Mouse (Mus musculus) spleen, postnatal 4 days (tissue): ENCODE data around the gene S100a1.

ENCODE experiments used
- DNase-seq, 2 experiments: peaks; one replicate each; pipeline ENCODE4 v3.0.0; 2022; ENCODE audit warnings: low spot score in 2 of 2

S100a1 gene

DNA sequence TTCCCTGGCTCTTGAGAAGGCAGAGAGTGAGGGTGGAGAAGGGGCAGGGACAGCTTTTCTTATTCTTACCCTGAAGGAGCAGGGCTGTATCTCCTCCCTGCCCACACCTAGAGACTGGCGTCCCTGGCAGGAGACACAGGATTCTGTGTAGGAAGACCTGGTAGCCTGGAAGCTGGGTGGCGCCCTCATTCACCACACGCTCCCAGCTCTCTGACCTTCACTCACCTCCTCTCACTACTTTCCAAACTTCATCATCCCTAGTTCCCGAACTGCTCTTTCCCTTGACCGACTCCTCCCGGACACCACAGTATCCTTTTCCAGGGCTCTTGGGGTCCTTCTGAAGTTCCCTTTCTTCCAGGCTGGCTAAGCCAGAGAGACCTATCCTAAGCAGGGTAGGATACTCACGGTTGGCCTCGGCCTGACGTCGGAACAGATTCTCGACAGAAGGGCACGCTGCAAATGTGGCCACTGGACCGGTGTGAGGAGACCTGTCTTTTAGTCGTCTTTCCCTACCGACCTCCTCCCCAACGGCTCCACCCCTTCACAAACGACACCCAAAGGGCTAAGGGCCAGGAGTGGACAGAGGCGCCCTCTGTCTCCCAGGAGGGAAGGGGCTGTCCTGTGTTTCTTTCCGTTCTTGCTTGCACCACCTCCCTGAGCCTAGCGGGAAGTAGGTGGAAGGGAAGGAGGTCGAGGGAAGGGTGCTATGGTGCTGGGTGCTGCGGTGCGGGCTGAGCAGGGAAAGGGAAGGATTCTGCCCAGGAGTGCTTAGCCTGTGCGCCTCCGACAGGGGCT lies at the start of gene S100a1, which contains the start of gene S100a13:
Gene S100a1, minus strand, starts transcription at position 597 of the 795 bp plus-strand sequence.
Gene S100a13, plus strand, starts transcription at position 640 of the 795 bp plus-strand sequence.
- DNase-seq = peak; percentile 48 to 76

DNA sequence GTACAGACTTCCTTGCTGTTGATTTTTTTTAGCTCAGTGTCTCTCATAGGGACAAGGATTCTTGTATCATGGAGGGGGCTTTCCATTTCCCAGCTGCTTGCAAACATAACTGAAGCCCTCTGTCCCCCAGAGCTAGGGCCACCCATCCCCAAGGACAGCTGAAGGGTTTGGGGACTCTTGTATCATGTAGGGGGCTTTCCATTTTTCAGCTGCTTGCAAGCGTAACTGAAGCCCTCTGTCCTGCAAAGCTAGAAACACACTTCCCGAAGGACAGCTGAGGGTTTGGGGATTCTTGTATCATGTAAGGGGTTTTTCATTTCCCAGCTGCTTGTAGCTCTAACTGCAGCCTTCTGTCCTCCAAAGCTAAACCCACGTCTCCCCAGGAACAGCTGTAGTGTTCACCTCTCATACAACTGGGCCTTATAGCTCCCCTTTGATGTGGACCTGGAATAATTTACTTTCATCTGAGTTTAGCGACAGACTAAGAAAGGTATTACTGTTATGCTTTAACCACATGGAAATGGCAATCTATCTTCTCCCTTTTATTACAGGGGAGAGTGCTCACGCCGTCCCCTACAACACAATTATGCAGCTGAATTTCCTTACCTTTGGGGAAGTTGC lies 45.9 kb upstream of the S100a1 start, which contains the start of gene S100a3:
Gene S100a3, plus strand, starts transcription at position 571 of the 621 bp plus-strand sequence.
- DNase-seq = no peak

DNA sequence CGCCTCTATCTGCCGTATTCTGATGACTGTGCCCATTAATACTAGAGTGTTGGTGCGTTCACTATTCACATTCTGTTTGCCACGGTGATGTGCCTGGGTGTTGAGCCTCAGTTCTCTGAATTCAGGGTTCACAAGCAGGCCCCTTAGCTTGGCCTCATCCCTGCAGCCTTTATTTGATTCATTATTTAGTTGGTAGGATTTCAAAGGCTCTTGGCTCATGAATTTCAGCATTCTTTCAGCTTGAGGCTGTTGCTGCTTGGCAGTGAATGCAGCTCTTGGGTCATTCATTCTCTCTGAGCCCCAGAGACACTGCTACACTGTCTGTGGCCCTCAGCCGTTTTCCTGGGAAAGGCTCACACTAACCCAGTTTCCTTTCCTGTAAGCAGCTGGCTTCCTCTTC lies 41.8 kb upstream of the S100a1 start:
- DNase-seq = no peak

DNA sequence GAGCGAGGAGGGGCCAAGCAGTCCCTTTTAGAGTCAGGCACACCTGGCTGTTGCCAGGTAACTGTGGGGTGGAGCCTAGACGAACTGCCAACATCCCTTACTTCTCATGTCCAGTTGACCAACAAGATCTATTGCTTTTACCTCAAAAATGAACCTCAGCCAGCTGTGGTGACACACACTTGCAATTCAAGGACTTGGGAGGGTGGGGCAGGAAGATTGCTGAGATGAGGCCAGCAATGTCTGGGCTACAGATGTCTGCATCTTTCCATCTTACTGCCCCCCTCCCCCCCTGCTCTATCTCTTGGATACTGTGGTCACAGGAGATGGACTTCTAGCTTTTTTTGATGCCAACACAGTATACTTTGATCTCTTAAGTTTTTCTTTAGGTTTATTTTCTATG lies 38.0 kb upstream of the S100a1 start:
- DNase-seq = no peak

DNA sequence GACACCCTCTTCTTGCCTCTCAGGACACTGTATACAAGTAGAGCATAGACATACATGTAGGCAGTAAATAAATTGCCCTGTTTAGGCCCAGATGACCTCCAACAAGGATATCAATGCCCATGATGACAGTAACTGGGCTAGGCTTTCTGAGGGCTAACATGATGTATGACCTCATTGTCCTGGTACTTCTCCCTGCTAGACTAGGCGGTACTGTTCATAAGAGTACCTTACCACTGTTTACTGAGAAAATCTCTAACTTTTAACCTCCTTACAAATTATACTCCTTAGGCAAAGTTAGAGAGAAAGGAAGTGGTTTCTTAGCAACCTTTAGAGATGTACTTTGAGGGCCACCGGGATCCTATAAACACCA lies 36.2 kb upstream of the S100a1 start:
- no peak for DNase-seq

DNA sequence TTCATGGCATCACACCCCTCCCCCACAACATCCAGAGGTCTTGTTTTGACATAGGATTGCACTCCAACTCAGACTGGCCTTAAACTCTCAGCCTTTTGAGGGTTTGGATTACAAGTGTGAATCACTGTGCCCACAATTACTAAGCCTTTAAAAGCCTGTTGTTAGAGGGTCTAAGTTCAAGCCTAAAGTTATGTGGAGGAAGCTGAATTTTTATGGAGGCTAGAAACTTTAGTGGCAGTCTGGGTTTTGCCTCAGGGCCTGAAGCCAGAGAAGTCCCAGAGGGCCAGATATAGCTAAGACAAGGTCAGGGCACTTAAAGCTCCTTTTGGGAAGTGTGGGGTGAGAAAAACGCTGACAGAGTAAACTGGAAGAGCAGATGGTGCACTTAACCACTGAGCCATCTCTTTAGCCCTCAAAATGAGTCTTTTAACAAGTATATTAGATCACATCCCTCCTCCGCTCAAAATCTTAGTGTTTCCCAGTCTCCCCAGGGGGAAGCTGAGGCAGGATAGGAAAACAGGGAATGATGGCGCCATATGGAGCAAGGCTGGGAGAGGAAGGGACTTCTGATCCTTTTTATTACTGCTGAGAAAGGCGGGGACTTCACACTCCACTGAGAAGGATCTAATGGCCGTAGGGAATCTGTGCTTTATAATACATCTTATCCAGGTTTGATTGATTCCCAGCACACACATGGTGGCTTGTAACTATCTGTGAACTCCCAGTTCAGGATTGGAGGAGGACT lies 35.7 kb upstream of the S100a1 start:
- no peak for DNase-seq

DNA sequence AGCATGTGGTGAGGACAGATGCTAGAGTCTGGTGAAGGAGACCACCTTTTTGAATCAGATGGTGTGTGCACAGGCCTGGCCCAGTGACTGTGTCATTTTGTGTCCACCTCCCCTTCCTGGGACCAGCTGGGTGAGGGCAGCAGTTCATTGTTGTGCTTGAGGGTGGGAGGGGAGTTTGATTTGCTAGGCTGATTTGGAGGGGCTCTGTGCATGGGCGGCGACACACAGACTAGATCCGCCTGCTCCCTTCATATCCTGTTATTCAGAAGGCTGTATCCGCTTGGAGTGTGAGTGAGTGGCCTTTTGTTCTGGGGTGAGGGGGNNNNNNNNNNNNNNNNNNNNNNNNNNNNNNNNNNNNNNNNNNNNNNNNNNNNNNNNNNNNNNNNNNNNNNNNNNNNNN lies 26.7 kb upstream of the S100a1 start:
- DNase-seq = no peak

GRCm38 (mm10) chr3:90537905-90538296 lies 23.7 kb upstream of the S100a1 start:
- no peak for DNase-seq

- no peak for DNase-seq
These were observed 23.1 kb upstream of the S100a1 start, which contains the start of gene S100a16 for GRCm38 (mm10) chr3:90537141-90537904. TSS of gene S100a16 (plus strand) at chr3:90537254.

GRCm38 (mm10) chr3:90535446-90535845 lies 21.3 kb upstream of the S100a1 start:
- DNase-seq = no peak

DNA sequence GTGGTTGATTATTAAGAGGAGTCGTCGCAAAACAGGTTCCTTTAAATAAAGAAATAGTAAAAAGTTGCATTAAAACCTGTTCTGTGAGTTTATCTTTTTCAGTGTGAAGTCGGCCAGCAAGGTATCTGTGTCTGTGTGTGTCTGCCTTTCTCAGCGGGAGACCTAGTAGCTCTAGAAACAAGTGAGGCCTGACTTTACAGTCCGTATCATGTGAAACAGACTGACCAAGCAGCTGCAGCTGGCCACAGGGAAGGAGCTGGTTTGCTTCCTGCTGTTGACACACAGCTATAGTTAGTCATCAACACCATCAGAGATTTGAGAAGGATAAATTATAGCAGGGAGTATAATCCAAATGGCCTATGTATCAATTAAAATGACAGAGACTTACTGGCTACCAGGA lies 17.5 kb upstream of the S100a1 start:
- DNase-seq = no peak

DNA sequence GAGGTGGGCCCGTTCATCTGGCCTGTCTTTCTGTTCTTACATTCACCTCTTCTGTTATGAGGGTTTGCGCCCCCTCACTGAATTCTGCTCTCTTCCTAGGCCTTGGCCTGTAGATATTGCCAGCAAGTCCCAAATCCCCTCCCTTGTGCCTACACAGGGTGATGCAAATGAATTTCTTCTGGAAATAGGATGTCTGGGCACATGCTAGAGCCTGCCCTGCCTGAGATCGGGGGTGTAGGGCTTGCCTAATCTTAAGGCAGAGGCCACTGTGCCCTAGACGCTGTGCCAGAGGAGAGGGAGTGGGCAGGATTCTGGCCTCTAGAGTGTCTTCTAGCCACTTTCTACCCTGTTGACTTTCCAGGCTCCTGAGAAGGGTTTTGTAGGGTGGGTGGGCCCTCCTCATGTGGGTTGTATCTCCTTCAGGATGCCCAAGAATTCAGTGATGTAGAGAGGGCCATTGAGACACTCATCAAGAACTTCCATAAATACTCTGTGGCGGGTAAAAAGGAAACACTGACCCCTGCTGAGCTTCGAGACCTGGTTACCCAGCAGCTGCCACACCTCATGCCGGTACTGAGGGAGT lies 13.2 kb upstream of the S100a1 start:
- peak in 1 of 2 experiments; percentile 45 for DNase-seq

- peak in 1 of 2 experiments; percentile 61 for DNase-seq
These were observed 12.4 kb upstream of the S100a1 start, which contains the start of gene S100a14 for GRCm38 (mm10) chr3:90526580-90526979. TSS of gene S100a14 (plus strand) at chr3:90526856.

- peak in 1 of 2 experiments; percentile 55 for DNase-seq
These were observed 11.9 kb upstream of the S100a1 start for GRCm38 (mm10) chr3:90526076-90526475.

DNA sequence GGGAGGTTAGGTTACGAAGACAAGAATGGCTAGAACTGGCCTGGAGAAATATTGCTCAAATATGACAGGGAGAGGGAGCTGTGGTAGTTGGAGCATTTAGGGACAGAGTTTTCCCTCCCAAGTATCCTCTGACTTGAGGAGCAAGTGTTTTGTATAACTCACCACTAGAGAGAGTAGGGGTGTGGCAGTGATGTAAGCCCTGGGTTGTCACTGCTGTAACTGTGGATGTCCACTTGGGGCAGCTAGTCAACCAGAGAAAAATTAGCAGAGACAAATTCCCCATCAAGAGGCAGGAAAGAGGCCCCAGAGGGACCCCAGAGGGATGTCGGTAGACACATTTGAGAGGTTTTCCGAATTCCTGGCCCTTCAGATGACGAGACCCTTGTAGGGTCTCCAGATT lies 11.2 kb upstream of the S100a1 start:
- peak in 1 of 2 experiments; percentile 62 for DNase-seq

- DNase-seq = no peak
These were observed 3.5 kb upstream of the S100a1 start for GRCm38 (mm10) chr3:90517711-90518110.

DNA sequence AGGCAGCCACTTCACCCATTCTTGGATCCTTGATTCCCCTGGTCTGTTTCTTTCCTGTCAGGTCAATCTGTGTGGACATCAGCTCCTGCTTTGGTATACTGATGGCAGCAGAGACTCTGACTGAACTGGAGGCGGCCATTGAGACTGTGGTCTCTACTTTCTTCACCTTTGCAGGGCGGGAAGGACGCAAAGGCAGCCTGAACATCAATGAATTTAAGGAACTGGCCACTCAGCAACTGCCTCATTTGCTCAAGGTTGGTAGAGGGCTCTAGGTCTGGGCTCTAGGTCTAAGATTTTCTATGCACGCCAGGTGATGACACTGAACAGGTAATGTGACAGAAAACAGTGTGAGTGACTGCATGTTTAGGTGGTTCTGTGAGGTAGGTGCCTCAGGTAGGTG lies 1.6 kb upstream of the S100a1 start:
- peak in 1 of 2 experiments; percentile 51 for DNase-seq

GRCm38 (mm10) chr3:90515242-90515641 lies 1.1 kb upstream of the S100a1 start:
- DNase-seq = peak in 1 of 2 experiments; percentile 63

GRCm38 (mm10) chr3:90514691-90515090 lies 499 bp upstream of the S100a1 start:
- DNase-seq = peak; percentile 60 to 83

GRCm38 (mm10) chr3:90512948-90513642 lies 1.1 kb downstream of the S100a1 start:
- peak in 1 of 2 experiments; percentile 51 for DNase-seq
